Mouse (Mus musculus): ENCODE data around the gene Pcca.

GRCm38 (mm10) chr14:122881699-122882098, 347.6 kb downstream of the Pcca start:
- TF ChIP-seq CTCF (IDR thresholded peaks at IDR 0.05; ENCODE audit: borderline replicate concordance, control insufficient read depth, extremely low read depth, insufficient read depth, low read length, poor library complexity), result no peak
- no peak for TF ChIP-seq POLR2A (IDR thresholded peaks at IDR 0.05; ENCODE audit: control insufficient read depth, extremely low read depth, insufficient read depth, low read length, poor library complexity)

Data from thymus, adult 2 months (tissue).